26 mouse cellular contexts compared by ENCODE assay signal in the genomic region with DNA sequence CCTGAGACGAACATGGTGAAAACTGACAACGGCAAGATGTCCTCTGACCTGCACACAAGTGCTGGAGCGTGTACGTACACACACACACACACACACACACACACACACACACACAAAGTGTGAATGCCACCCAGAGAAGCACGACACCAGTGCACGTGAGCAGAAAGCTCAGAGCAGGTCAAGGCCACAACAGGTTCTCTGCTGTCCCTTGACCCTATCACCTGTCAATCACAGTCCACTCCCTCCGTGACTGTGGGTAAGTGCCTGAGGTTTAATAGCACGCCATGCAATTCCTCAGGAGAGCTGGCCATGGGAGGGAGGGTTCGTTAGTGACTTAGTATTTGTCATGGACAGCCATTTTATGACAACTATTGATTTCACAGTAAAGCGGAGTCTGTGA.
DNase-seq lines count a peak whose midpoint lies in the region; ATAC-seq and TF ChIP-seq lines count a peak whose summit lies in the region.
"Had no signal": no experiment of that assay in that cellular context is flagged by ENCODE, and none has a peak within 500 bp of the region (broad histone marks: within the 10 kb centered on the region; RNA-seq: fewer than 3 reads in every experiment).

No protein-coding gene starts in this region.

- no peaks in the 10 kb centered on the region for H3K9me3 ChIP-seq in hindbrain, postnatal 0 days (ENCODE audit: low read length)
- no peaks in the 10 kb centered on the region for H3K9me3 ChIP-seq in hindbrain, embryonic 16.5 days (ENCODE audit: control insufficient read depth, low read length)
- no peaks in the 10 kb centered on the region for H3K9me3 ChIP-seq in midbrain, embryonic 14.5 days (ENCODE audit: control insufficient read depth, low read length)
- H3K9me3 ChIP-seq in midbrain, embryonic 11.5 days (ENCODE audit: control insufficient read depth, low read length), result no peaks in the 10 kb centered on the region
- no peaks in the 10 kb centered on the region for H3K9me3 ChIP-seq in neural tube, embryonic 15.5 days (replicated peaks)
- H3K9me3 ChIP-seq: embryonic facial prominence, embryonic 15.5 days; hindbrain, embryonic 12.5 days; intestine, embryonic 15.5 days; limb, embryonic 12.5 days; lung, embryonic 15.5 days; megakaryocyte, embryonic 14.5 days had no signal

- H3K4me2 ChIP-seq in hindbrain, postnatal 0 days (ENCODE audit: low read depth, low read length), result no peak overlapping the region
- no peak overlapping the region for H3K4me2 ChIP-seq in hindbrain, embryonic 16.5 days (ENCODE audit: low read length)
- no peak overlapping the region for H3K4me2 ChIP-seq in midbrain, embryonic 14.5 days (ENCODE audit: low read length)
- H3K4me2 ChIP-seq in midbrain, embryonic 11.5 days, result no peak overlapping the region
- no peak overlapping the region for H3K4me2 ChIP-seq in neural tube, embryonic 15.5 days
- H3K4me2 ChIP-seq: embryonic facial prominence, embryonic 15.5 days; heart, embryonic 11.5 days; hindbrain, embryonic 12.5 days; intestine, embryonic 15.5 days; limb, embryonic 12.5 days; lung, embryonic 15.5 days had no signal

- peaks cover 35% of the 10 kb centered on the region for H3K36me3 ChIP-seq in hindbrain, postnatal 0 days (ENCODE audit: insufficient read depth, low read length)
- H3K36me3 ChIP-seq in hindbrain, embryonic 16.5 days (ENCODE audit: control insufficient read depth, insufficient read depth, low read length), result peaks cover 24% of the 10 kb centered on the region
- H3K36me3 ChIP-seq in midbrain, embryonic 14.5 days (ENCODE audit: control insufficient read depth, insufficient read depth, low read length), result peaks cover 85% of the 10 kb centered on the region
- H3K36me3 ChIP-seq in midbrain, embryonic 11.5 days (ENCODE audit: control insufficient read depth, insufficient read depth, low read length), result peaks cover 19% of the 10 kb centered on the region
- peaks cover 67% of the 10 kb centered on the region for H3K36me3 ChIP-seq in neural tube, embryonic 15.5 days

- ATAC-seq in hindbrain, postnatal 0 days, result no peak
- no peak for ATAC-seq in hindbrain, embryonic 16.5 days
- ATAC-seq in midbrain, embryonic 14.5 days (ENCODE audit: low FRiP score, low TSS enrichment), result no peak
- no peak; the same call in 1 of the 2 replicates for ATAC-seq in midbrain, embryonic 11.5 days (ENCODE audit: low FRiP score)
- ATAC-seq in neural tube, embryonic 15.5 days (ENCODE audit: low FRiP score), result no peak
- ATAC-seq: forebrain, embryonic 16.5 days; intestine, embryonic 15.5 days had no signal

- H3K27ac ChIP-seq in hindbrain, postnatal 0 days, result 0 out of 2 replicates have a peak overlapping the region, but pooled peaks have one; percentile 20
- no peak overlapping the region for H3K27ac ChIP-seq in hindbrain, embryonic 16.5 days (ENCODE audit: low read depth, low read length)
- H3K27ac ChIP-seq in midbrain, embryonic 14.5 days (replicated peaks; ENCODE audit: low read depth, low read length), result no peak overlapping the region
- no peak overlapping the region; the same call in 1 of the 2 replicates for H3K27ac ChIP-seq in midbrain, embryonic 11.5 days (ENCODE audit: low read depth, low read length)
- 0 out of 2 replicates have a peak overlapping the region, but pooled peaks have one; percentile 9 for H3K27ac ChIP-seq in neural tube, embryonic 15.5 days (replicated peaks)
- H3K27ac ChIP-seq: embryonic facial prominence, embryonic 15.5 days; intestine, embryonic 15.5 days; limb, embryonic 12.5 days; liver, embryonic 14.5 days; lung, embryonic 15.5 days had no signal

- no peak overlapping the region for H3K4me3 ChIP-seq in hindbrain, postnatal 0 days (ENCODE audit: low read length)
- H3K4me3 ChIP-seq in hindbrain, embryonic 16.5 days (ENCODE audit: low read length), result no peak overlapping the region
- no peak overlapping the region for H3K4me3 ChIP-seq in midbrain, embryonic 14.5 days (replicated peaks; ENCODE audit: low read depth, low read length)
- no peak overlapping the region for H3K4me3 ChIP-seq in midbrain, embryonic 11.5 days (ENCODE audit: low read depth, low read length)
- no peak overlapping the region for H3K4me3 ChIP-seq in neural tube, embryonic 15.5 days (replicated peaks)
- H3K4me3 ChIP-seq: embryonic facial prominence, embryonic 15.5 days; hindbrain, embryonic 12.5 days; intestine, embryonic 15.5 days; limb, embryonic 12.5 days; lung, embryonic 15.5 days; megakaryocyte, embryonic 14.5 days had no signal

- no peak for DNase-seq in hindbrain, postnatal 0 days (ENCODE audit: low spot score)
- peak; percentile 20 for DNase-seq in midbrain, embryonic 14.5 days
- no peak for DNase-seq in midbrain, embryonic 11.5 days (ENCODE audit: low spot score, missing footprints)
- peak; percentile 61 for DNase-seq in R1 (ENCODE audit: low read depth, low spot score)
- DNase-seq in kidney, adult 11 months, result no peak
- DNase-seq: adrenal gland, postnatal 14 days; B cell, adult 2 months; cerebellum, adult 8-10 months; gastrocnemius, postnatal 10 days; kidney, postnatal 25 days; lung, postnatal 36 days; right cerebral cortex, postnatal 25 days; spleen, adult 18-20 months; thymus, postnatal 14 days had no signal

- WGBS in hindbrain, postnatal 0 days, result 81% methylated on average over 10 of the region's 10 CpGs
- 75% methylated on average over 10 of the region's 10 CpGs for WGBS in hindbrain, embryonic 16.5 days
- WGBS in midbrain, embryonic 14.5 days, result 76% methylated on average over 10 of the region's 10 CpGs
- WGBS in midbrain, embryonic 11.5 days, result 78% methylated on average over 10 of the region's 10 CpGs
- WGBS in neural tube, embryonic 15.5 days, result 81% methylated on average over 10 of the region's 10 CpGs

- H3K9ac ChIP-seq in hindbrain, postnatal 0 days (replicated peaks; ENCODE audit: low read length), result no peak overlapping the region
- no peak overlapping the region for H3K9ac ChIP-seq in hindbrain, embryonic 16.5 days (ENCODE audit: low read depth, low read length)
- no peak overlapping the region for H3K9ac ChIP-seq in midbrain, embryonic 14.5 days (replicated peaks; ENCODE audit: low read length)
- H3K9ac ChIP-seq in midbrain, embryonic 11.5 days (ENCODE audit: low read length), result no peak overlapping the region
- no peak overlapping the region for H3K9ac ChIP-seq in neural tube, embryonic 15.5 days (replicated peaks)
- H3K9ac ChIP-seq: embryonic facial prominence, embryonic 15.5 days; hindbrain, embryonic 12.5 days; intestine, embryonic 15.5 days; limb, embryonic 12.5 days; liver, embryonic 14.5 days; lung, embryonic 15.5 days had no signal

- no peaks in the 10 kb centered on the region for H3K27me3 ChIP-seq in hindbrain, postnatal 0 days (ENCODE audit: insufficient read depth, low read length)
- H3K27me3 ChIP-seq in hindbrain, embryonic 16.5 days (replicated peaks; ENCODE audit: control insufficient read depth, insufficient read depth, low read length), result no peaks in the 10 kb centered on the region
- H3K27me3 ChIP-seq in midbrain, embryonic 14.5 days (ENCODE audit: control insufficient read depth, insufficient read depth, low read length), result no peaks in the 10 kb centered on the region
- no peaks in the 10 kb centered on the region for H3K27me3 ChIP-seq in midbrain, embryonic 11.5 days (ENCODE audit: control insufficient read depth, insufficient read depth, low read length)
- no peaks in the 10 kb centered on the region for H3K27me3 ChIP-seq in neural tube, embryonic 15.5 days (replicated peaks)
- H3K27me3 ChIP-seq: CH12.LX; embryonic facial prominence, embryonic 15.5 days; hindbrain, embryonic 12.5 days; intestine, embryonic 15.5 days; limb, embryonic 12.5 days; lung, embryonic 15.5 days; megakaryocyte, embryonic 14.5 days had no signal

- no peak for TF ChIP-seq CTCF in hindbrain, postnatal 0 days (IDR thresholded peaks at IDR 0.05; ENCODE audit: low read depth)

- H3K4me1 ChIP-seq in hindbrain, postnatal 0 days (ENCODE audit: insufficient read depth, low read length), result peaks cover 5% of the 10 kb centered on the region; the same call in 1 of the 2 replicates
- peaks cover 5% of the 10 kb centered on the region for H3K4me1 ChIP-seq in hindbrain, embryonic 16.5 days (ENCODE audit: control insufficient read depth, insufficient read depth, low read depth, low read length)
- H3K4me1 ChIP-seq in midbrain, embryonic 14.5 days (ENCODE audit: control insufficient read depth, insufficient read depth, low read length), result no peaks in the 10 kb centered on the region
- no peaks in the 10 kb centered on the region for H3K4me1 ChIP-seq in midbrain, embryonic 11.5 days (ENCODE audit: control insufficient read depth, insufficient read depth, low read length)
- H3K4me1 ChIP-seq in neural tube, embryonic 15.5 days, result peaks cover 30% of the 10 kb centered on the region
- H3K4me1 ChIP-seq: intestine, embryonic 15.5 days; lung, embryonic 15.5 days had no signal

Comparison
In these comparisons a context has a peak if more than half of its experiments do, and no peak if none do; other contexts are left out.
1. DNase-seq: peak in midbrain, embryonic 14.5 days (single experiment) and R1 (single experiment); none in hindbrain, postnatal 0 days (single experiment), midbrain, embryonic 11.5 days (single experiment) and kidney, adult 11 months (single experiment).
2. H3K27ac ChIP-seq: peak in hindbrain, postnatal 0 days (single experiment) and neural tube, embryonic 15.5 days (single experiment); none in hindbrain, embryonic 16.5 days (single experiment), midbrain, embryonic 14.5 days (single experiment) and midbrain, embryonic 11.5 days (single experiment).